Mouse (Mus musculus): Measurements from ENCODE around the gene Wdr72.
A peak's percentile ranks its signal among the peaks of the same experiment; 100 is the strongest.

DNA sequence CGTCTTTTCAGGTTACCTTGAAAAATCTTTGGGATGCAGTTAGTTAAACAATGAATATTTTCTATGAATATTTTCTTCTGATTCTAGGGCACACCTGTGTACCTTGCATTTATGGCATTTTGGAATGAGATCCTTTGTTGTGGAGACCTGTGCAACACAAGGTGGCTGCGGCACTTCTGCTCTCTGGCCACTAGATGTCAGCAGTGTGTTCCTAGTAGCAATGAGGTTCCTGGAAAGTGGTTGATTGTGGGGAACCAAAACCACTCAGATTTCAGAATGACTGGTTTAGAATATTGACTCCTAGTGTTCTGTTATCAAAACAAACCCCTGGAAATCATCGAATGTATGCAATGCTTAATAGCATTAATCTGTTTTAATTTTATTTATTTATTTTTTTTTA, 31.7 kb downstream of the Wdr72 start:
- TF ChIP-seq CTCF (IDR thresholded peaks at IDR 0.05; ENCODE audit: control insufficient read depth, insufficient read depth, low read length) (peak; percentile 79), POLR2A (IDR thresholded peaks at IDR 0.05; ENCODE audit: borderline replicate concordance, control insufficient read depth, low read depth, low read length) (no peak)

Data from bone marrow, adult 2 months (tissue).